Mouse (Mus musculus) kidney, adult 2 months (tissue): ENCODE measurements at regions not wholly inside any gene's neighbourhood (a gene's known extent, or its start where the extent isn't known, plus 50 kb on each side); places are given as distances from the start of the nearest gene placed in this dataset.

Experiments used
- CTCF ChIP-seq: fragments of 200-500 bp; conservative IDR thresholded peaks from 2 replicates; pipeline ENCODE4 v1.5.1; 2011; ENCODE audit warnings: low read depth, mild to moderate bottlenecking, control low read depth, low read length, moderate library complexity, mixed read lengths; ENCODE audit not compliant: insufficient read depth, insufficient read length
- POLR2A ChIP-seq: fragments of 200-500 bp; IDR thresholded peaks from one replicate; pipeline ENCODE4 v1.6.1; 2011; ENCODE audit warnings: low read depth, low read length, control low read depth

- no peak for TF ChIP-seq CTCF
- TF ChIP-seq POLR2A, result no peak
Measured at GRCm38 (mm10) chr16:95150499-95150898, 106.9 kb upstream of the Kcnj15 start.
